Mouse (Mus musculus) hindbrain, postnatal 0 days (tissue): ENCODE measurements at regions not wholly inside any gene's neighbourhood (a gene's known extent, or its start where the extent isn't known, plus 50 kb on each side); places are given as distances from the start of the nearest gene placed in this dataset.

Experiments
- ATAC-seq: fragments of 200-750 bp; cut with Nextera tagmentation; 2 replicates; pipeline ENCODE4 v1.8.0; 2017; ENCODE audit warnings: mild to moderate bottlenecking, moderate TSS enrichment, moderate library complexity
- DNase-seq: peaks from one replicate; pipeline ENCODE4 v3.0.0-alpha.2; 2015; ENCODE audit warnings: low spot score
- H3K27ac ChIP-seq: fragments of 300-500 bp; sonication (generic); 2 replicates; pipeline ENCODE4 v1.5.1; 2014; ENCODE audit warnings: mild to moderate bottlenecking
- H3K27me3 ChIP-seq: fragments of 300-500 bp; sonication (generic); 2 replicates; pipeline ENCODE4 v1.6.1; 2014; ENCODE audit warnings: low read length, mixed read lengths; ENCODE audit not compliant: insufficient read depth
- H3K36me3 ChIP-seq: fragments of 300-500 bp; sonication (generic); 2 replicates; pipeline ENCODE4 v1.6.1; 2014; ENCODE audit warnings: low read length, mixed read lengths; ENCODE audit not compliant: insufficient read depth
- H3K4me1 ChIP-seq: fragments of 300-500 bp; sonication (generic); 2 replicates; pipeline ENCODE4 v1.6.1; 2014; ENCODE audit warnings: antibody characterized with exemption, low read length, mixed read lengths; ENCODE audit not compliant: insufficient read depth
- H3K4me2 ChIP-seq: fragments of 300-500 bp; sonication (generic); 2 replicates; pipeline ENCODE4 v1.6.1; 2014; ENCODE audit warnings: low read depth, mild to moderate bottlenecking, low read length, moderate library complexity, mixed read lengths
- H3K4me3 ChIP-seq: fragments of 300-500 bp; sonication (generic); 2 replicates; pipeline ENCODE4 v1.5.1; 2014; ENCODE audit warnings: low read length
- H3K9ac ChIP-seq: fragments of 300-500 bp; sonication (generic); replicated peaks from 2 replicates; pipeline ENCODE4 v1.6.1; 2014; ENCODE audit warnings: mild to moderate bottlenecking, low read length, moderate library complexity, mixed read lengths
- H3K9me3 ChIP-seq: fragments of 300-500 bp; sonication (generic); 2 replicates; pipeline ENCODE4 v1.6.1; 2016; ENCODE audit warnings: low read length, mixed read lengths
- CTCF ChIP-seq: IDR thresholded peaks from 2 replicates; pipeline ENCODE4 v1.5.1; 2016; ENCODE audit warnings: antibody characterized with exemption, control low read depth, low read depth
- whole genome bisulfite sequencing: fragments of 180-500 bp; shearing (Covaris S2); extraction: QIAGEN DNeasy Blood & Tissue Kit; methylation state at CpG from one replicate; pipeline ENCODE4 v1.1.7; 2014; 5-methylcytosine and 5-hydroxymethylcytosine counted together

DNA sequence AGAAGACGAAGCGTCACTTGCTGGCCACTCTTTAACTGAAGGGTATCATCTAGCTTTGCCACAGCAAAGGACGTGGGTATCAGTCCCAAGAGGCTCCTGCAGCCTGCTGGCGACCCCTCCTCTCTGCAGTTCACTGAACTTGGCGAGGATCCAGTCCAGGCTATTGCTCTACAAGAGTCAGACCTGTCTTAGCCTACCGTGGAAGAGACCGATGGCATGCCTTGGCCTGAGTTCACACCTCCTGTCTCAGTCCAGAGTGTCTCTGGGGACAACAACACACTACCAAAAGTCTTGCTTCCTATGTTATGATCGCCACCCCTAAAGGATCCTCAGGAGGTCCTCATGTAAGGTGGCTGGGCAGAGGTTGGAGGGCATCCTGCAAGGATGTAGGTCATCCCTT, 100.2 kb downstream of the Duxbl3 start:
- TF ChIP-seq CTCF: no peak
- 68% methylated on average over 8 of the region's 8 CpGs for WGBS

DNA sequence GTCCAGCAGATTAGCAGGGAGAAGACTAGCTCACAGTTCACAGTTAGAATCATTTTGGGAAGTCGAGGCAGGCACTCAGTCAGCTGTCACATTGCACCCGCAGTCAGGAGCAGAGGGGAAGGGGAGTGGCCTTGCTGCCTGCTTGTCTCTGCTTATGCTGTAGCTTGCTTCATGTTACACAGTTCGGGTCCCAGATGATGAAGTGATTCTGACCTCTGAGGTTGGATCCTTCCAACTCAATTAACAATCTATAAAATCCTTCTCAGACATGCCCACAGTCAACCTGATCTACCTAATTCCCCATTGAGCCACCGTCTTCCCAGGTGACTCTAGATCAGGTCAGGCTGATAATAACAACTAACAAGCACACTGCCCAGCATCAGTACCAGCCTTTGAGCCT, 102.3 kb downstream of the Duxbl3 start:
- TF ChIP-seq CTCF: no peak
- WGBS: 88% methylated on average over 4 of the region's 4 CpGs
- DNase-seq: no peak
- H3K27ac ChIP-seq: no peak overlapping the region
- no peaks in the 10 kb centered on the region for H3K4me1 ChIP-seq
- no peak overlapping the region for H3K4me2 ChIP-seq
- no peak overlapping the region for H3K9ac ChIP-seq
- H3K9me3 ChIP-seq: no peaks in the 10 kb centered on the region
- ATAC-seq: no peak
- H3K4me3 ChIP-seq: no peak overlapping the region
- H3K36me3 ChIP-seq: no peaks in the 10 kb centered on the region
- no peaks in the 10 kb centered on the region for H3K27me3 ChIP-seq

More for the DNA sequence above, 100.2 kb downstream of the Duxbl3 start:
- no peak overlapping the region for H3K9ac ChIP-seq
- H3K4me2 ChIP-seq: no peak overlapping the region
- no peaks in the 10 kb centered on the region for H3K4me1 ChIP-seq
- DNase-seq (no peak), ATAC-seq (no peak)
- no peak overlapping the region for H3K4me3 ChIP-seq
- no peak overlapping the region for H3K27ac ChIP-seq
- no peaks in the 10 kb centered on the region for H3K9me3 ChIP-seq
- H3K36me3 ChIP-seq: no peaks in the 10 kb centered on the region
- no peaks in the 10 kb centered on the region for H3K27me3 ChIP-seq

DNA sequence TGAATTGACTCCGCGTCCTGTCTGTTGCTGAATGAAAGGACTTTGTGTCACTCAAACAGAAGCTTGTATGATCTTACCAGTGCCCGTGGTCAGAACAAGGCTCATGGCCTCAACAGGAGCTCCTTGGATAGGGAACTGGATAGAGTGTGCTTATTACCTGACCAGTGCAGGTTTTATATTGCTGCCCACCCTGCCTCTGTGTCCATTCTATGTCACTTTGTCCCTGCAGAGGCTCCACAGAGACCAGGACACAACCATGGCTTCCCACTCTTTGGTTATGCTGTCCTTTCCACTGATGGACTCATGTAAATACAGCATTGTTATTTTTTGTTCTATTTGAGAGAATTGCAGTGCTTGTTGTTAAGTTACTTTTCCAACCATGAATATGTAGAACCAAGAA, 103.4 kb downstream of the Duxbl3 start:
- Histone ChIP-seq H3K4me1 (no peaks in the 10 kb centered on the region), H3K4me2 (no peak overlapping the region), H3K27ac (no peak overlapping the region), H3K27me3 (no peaks in the 10 kb centered on the region), H3K4me3 (no peak overlapping the region), H3K9ac (no peak overlapping the region), H3K36me3 (no peaks in the 10 kb centered on the region), H3K9me3 (no peaks in the 10 kb centered on the region)
- WGBS: 87% methylated on average over 3 of the region's 3 CpGs
- ATAC-seq (no peak), DNase-seq (no peak)
- no peak for TF ChIP-seq CTCF
